Comparison of ENCODE assay signal across 15 mouse cellular contexts in the genomic region with DNA sequence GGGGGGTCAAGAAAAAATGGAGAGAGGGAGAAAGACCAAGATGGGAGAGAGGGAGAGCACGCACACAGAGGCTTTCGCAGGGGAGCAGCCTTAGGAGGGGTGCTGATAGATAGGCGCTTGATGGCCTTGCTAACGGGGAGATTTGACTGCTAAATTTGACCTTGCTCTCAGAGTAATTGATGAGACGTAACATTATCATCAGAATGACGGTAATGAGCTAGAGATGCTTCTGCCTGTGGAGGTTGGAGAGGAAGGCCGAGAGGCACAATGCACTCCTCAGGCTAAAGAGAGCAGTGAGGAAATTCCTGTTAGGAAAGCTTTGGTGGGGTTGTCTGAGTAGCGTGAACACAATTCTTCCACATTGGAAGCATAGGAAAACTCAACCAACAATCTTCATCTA.
DNase-seq lines count a peak whose midpoint lies in the region; ATAC-seq lines count a peak whose summit lies in the region.
"Had no signal": no experiment of that assay in that cellular context is flagged by ENCODE, and none has a peak within 500 bp of the region (broad histone marks: within the 10 kb centered on the region; RNA-seq: fewer than 3 reads in every experiment).

No protein-coding gene starts in this region.

- ATAC-seq in neural tube, embryonic 11.5 days (ENCODE audit: insufficient read depth, low FRiP score, low TSS enrichment) = no peak
- ATAC-seq in hindbrain, embryonic 15.5 days (ENCODE audit: low FRiP score, low read depth) = 0 out of 2 replicates have a peak, but pooled peaks have one; percentile 34
- no peak for ATAC-seq in stomach, embryonic 15.5 days (ENCODE audit: insufficient read depth, low FRiP score, low read depth)
- ATAC-seq: CD4-positive, CD25-positive, alpha-beta regulatory T cell, adult 4 months had no signal

- no peak overlapping the region for H3K4me2 ChIP-seq in neural tube, embryonic 11.5 days (ENCODE audit: low read depth)
- H3K4me2 ChIP-seq in hindbrain, embryonic 15.5 days = no peak overlapping the region
- peak overlapping the region; percentile 5; the same call in 1 of the 2 replicates for H3K4me2 ChIP-seq in stomach, embryonic 15.5 days
- H3K4me2 ChIP-seq: limb, embryonic 13.5 days; neural tube, embryonic 12.5 days had no signal

- 28% methylated on average over 8 of the region's 8 CpGs for WGBS in neural tube, embryonic 11.5 days
- WGBS in hindbrain, embryonic 15.5 days = 30% methylated on average over 8 of the region's 8 CpGs
- WGBS in stomach, embryonic 15.5 days = 34% methylated on average over 8 of the region's 8 CpGs

- no peaks in the 10 kb centered on the region for H3K9me3 ChIP-seq in neural tube, embryonic 11.5 days (ENCODE audit: control insufficient read depth, low read length)
- no peaks in the 10 kb centered on the region for H3K9me3 ChIP-seq in hindbrain, embryonic 15.5 days
- H3K9me3 ChIP-seq in stomach, embryonic 15.5 days = no peaks in the 10 kb centered on the region
- H3K9me3 ChIP-seq: limb, embryonic 13.5 days; neural tube, embryonic 12.5 days had no signal

- no peaks in the 10 kb centered on the region for H3K4me1 ChIP-seq in neural tube, embryonic 11.5 days (ENCODE audit: control insufficient read depth, insufficient read depth, low read length)
- peaks cover 9% of the 10 kb centered on the region for H3K4me1 ChIP-seq in hindbrain, embryonic 15.5 days (replicated peaks)
- no peaks in the 10 kb centered on the region for H3K4me1 ChIP-seq in stomach, embryonic 15.5 days
- H3K4me1 ChIP-seq: limb, embryonic 13.5 days; neural tube, embryonic 12.5 days had no signal

- no peaks in the 10 kb centered on the region for H3K27me3 ChIP-seq in neural tube, embryonic 11.5 days (ENCODE audit: control insufficient read depth, insufficient read depth, low read length)
- H3K27me3 ChIP-seq in hindbrain, embryonic 15.5 days = no peaks in the 10 kb centered on the region
- no peaks in the 10 kb centered on the region for H3K27me3 ChIP-seq in stomach, embryonic 15.5 days (replicated peaks)
- H3K27me3 ChIP-seq: neural tube, embryonic 12.5 days had no signal

- intact Hi-C loops in heart, postnatal 25 days (cut with DNase I) = no loop called here

- no peaks in the 10 kb centered on the region for H3K36me3 ChIP-seq in neural tube, embryonic 11.5 days (ENCODE audit: control insufficient read depth, insufficient read depth, low read length)
- no peaks in the 10 kb centered on the region for H3K36me3 ChIP-seq in hindbrain, embryonic 15.5 days
- H3K36me3 ChIP-seq in stomach, embryonic 15.5 days = no peaks in the 10 kb centered on the region
- H3K36me3 ChIP-seq: limb, embryonic 13.5 days; neural tube, embryonic 12.5 days had no signal

- no peak overlapping the region for H3K9ac ChIP-seq in neural tube, embryonic 11.5 days (ENCODE audit: low read length)
- H3K9ac ChIP-seq in hindbrain, embryonic 15.5 days = no peak overlapping the region
- no peak overlapping the region for H3K9ac ChIP-seq in stomach, embryonic 15.5 days
- H3K9ac ChIP-seq: limb, embryonic 13.5 days; neural tube, embryonic 12.5 days had no signal

- DNase-seq in heart, adult 11 months = peak; percentile 21
- DNase-seq in heart, postnatal 25 days (ENCODE audit: low spot score) = no peak
- DNase-seq in neural tube, embryonic 11.5 days (ENCODE audit: low spot score) = peak; percentile 14
- no peak for DNase-seq in neural tube, embryonic 10.5 days (ENCODE audit: extremely low spot score, low spot score)
- DNase-seq in right cerebral cortex, adult 2 months (ENCODE audit: low spot score in 2 of 2) = no peak
- no peak for DNase-seq in B cell, adult 2 months
- DNase-seq: cerebellum, postnatal 10 days; heart, postnatal 10 days; thymus, postnatal 25 days had no signal

- H3K27ac ChIP-seq in neural tube, embryonic 11.5 days (ENCODE audit: low read depth, low read length) = no peak overlapping the region
- no peak overlapping the region; the same call in 1 of the 2 replicates for H3K27ac ChIP-seq in hindbrain, embryonic 15.5 days (replicated peaks)
- H3K27ac ChIP-seq in stomach, embryonic 15.5 days = peak overlapping the region; percentile 40; the same call in 1 of the 2 replicates
- H3K27ac ChIP-seq: left cerebral cortex, adult 2 months; limb, embryonic 13.5 days; neural tube, embryonic 12.5 days had no signal

- no peak overlapping the region for H3K4me3 ChIP-seq in neural tube, embryonic 11.5 days (ENCODE audit: low read depth, low read length)
- H3K4me3 ChIP-seq in hindbrain, embryonic 15.5 days = no peak overlapping the region
- no peak overlapping the region for H3K4me3 ChIP-seq in stomach, embryonic 15.5 days (replicated peaks)
- H3K4me3 ChIP-seq: left cerebral cortex, adult 2 months; limb, embryonic 13.5 days; neural tube, embryonic 12.5 days had no signal

Comparison
In these comparisons a context has a peak if more than half of its experiments do, and no peak if none do; other contexts are left out.
1. DNase-seq: peak in heart, adult 11 months (single experiment) and neural tube, embryonic 11.5 days (single experiment); none in heart, postnatal 25 days (single experiment), neural tube, embryonic 10.5 days (single experiment), right cerebral cortex, adult 2 months (0 of 2) and B cell, adult 2 months (0 of 2).